Mouse (Mus musculus): ENCODE measurements at regions not wholly inside any gene's neighbourhood (a gene's known extent, or its start where the extent isn't known, plus 50 kb on each side); places are given as distances from the start of the nearest gene placed in this dataset.

GRCm38 (mm10) chr3:148186704-148187103, 803.7 kb downstream of the Adgrl2 start:
- no peak; the same call in 1 of the 2 replicates for ATAC-seq (replicated peaks; ENCODE audit: low FRiP score, low read depth)
- 33% methylated on average over 2 of the region's 2 CpGs for WGBS
- TF ChIP-seq CTCF (IDR thresholded peaks at IDR 0.05; ENCODE audit: low read depth), result no peak
- no peak overlapping the region for H3K4me3 ChIP-seq (replicated peaks; ENCODE audit: low read depth, low read length)
- no peaks in the 10 kb centered on the region for H3K27me3 ChIP-seq (ENCODE audit: insufficient read depth, low read length)
- no peak overlapping the region for H3K27ac ChIP-seq
- H3K36me3 ChIP-seq (ENCODE audit: insufficient read depth, low read length), result no peaks in the 10 kb centered on the region
- no peak overlapping the region for H3K9ac ChIP-seq (ENCODE audit: low read depth, low read length)
- peak; percentile 81 for DNase-seq (ENCODE audit: low spot score)
- no peaks in the 10 kb centered on the region for H3K9me3 ChIP-seq (replicated peaks; ENCODE audit: low read length)
- H3K4me1 ChIP-seq (replicated peaks; ENCODE audit: insufficient read depth, low read length), result no peaks in the 10 kb centered on the region
- H3K4me2 ChIP-seq (ENCODE audit: low read length), result no peak overlapping the region

- DNase-seq (ENCODE audit: low spot score) (no peak), ATAC-seq (replicated peaks; ENCODE audit: low FRiP score, low read depth) (no peak)
- Histone ChIP-seq H3K9ac (ENCODE audit: low read depth, low read length) (no peak overlapping the region), H3K36me3 (ENCODE audit: insufficient read depth, low read length) (no peaks in the 10 kb centered on the region), H3K9me3 (replicated peaks; ENCODE audit: low read length) (no peaks in the 10 kb centered on the region), H3K4me3 (replicated peaks; ENCODE audit: low read depth, low read length) (no peak overlapping the region), H3K4me1 (replicated peaks; ENCODE audit: insufficient read depth, low read length) (no peaks in the 10 kb centered on the region), H3K4me2 (ENCODE audit: low read length) (no peak overlapping the region), H3K27ac (no peak overlapping the region), H3K27me3 (ENCODE audit: insufficient read depth, low read length) (no peaks in the 10 kb centered on the region)
- 85% methylated on average over 1 of the region's 1 CpGs for WGBS
- TF ChIP-seq CTCF (IDR thresholded peaks at IDR 0.05; ENCODE audit: low read depth), result no peak
Measured at GRCm38 (mm10) chr3:148167556-148167955, 822.8 kb downstream of the Adgrl2 start.

GRCm38 (mm10) chr3:148159059-148159458, 831.3 kb downstream of the Adgrl2 start:
- ATAC-seq (replicated peaks; ENCODE audit: low FRiP score, low read depth) (no peak), DNase-seq (ENCODE audit: low spot score) (no peak)
- TF ChIP-seq CTCF (IDR thresholded peaks at IDR 0.05; ENCODE audit: low read depth), result no peak
- WGBS, result 78% methylated on average over 3 of the region's 3 CpGs
- no peak overlapping the region for H3K9ac ChIP-seq (ENCODE audit: low read depth, low read length)
- no peaks in the 10 kb centered on the region for H3K36me3 ChIP-seq (ENCODE audit: insufficient read depth, low read length)
- H3K4me1 ChIP-seq (replicated peaks; ENCODE audit: insufficient read depth, low read length), result no peaks in the 10 kb centered on the region
- H3K4me2 ChIP-seq (ENCODE audit: low read length), result no peak overlapping the region
- no peak overlapping the region for H3K27ac ChIP-seq
- H3K9me3 ChIP-seq (replicated peaks; ENCODE audit: low read length), result no peaks in the 10 kb centered on the region
- H3K4me3 ChIP-seq (replicated peaks; ENCODE audit: low read depth, low read length), result no peak overlapping the region
- no peaks in the 10 kb centered on the region for H3K27me3 ChIP-seq (ENCODE audit: insufficient read depth, low read length)

GRCm38 (mm10) chr3:148158533-148158932, 831.8 kb downstream of the Adgrl2 start:
- no peaks in the 10 kb centered on the region for H3K36me3 ChIP-seq (ENCODE audit: insufficient read depth, low read length)
- no peak overlapping the region for H3K4me2 ChIP-seq (ENCODE audit: low read length)
- 88% methylated on average over 2 of the region's 2 CpGs for WGBS
- no peak overlapping the region for H3K4me3 ChIP-seq (replicated peaks; ENCODE audit: low read depth, low read length)
- H3K27me3 ChIP-seq (ENCODE audit: insufficient read depth, low read length), result no peaks in the 10 kb centered on the region
- no peak for ATAC-seq (replicated peaks; ENCODE audit: low FRiP score, low read depth)
- no peak overlapping the region for H3K9ac ChIP-seq (ENCODE audit: low read depth, low read length)
- DNase-seq (ENCODE audit: low spot score), result no peak
- H3K4me1 ChIP-seq (replicated peaks; ENCODE audit: insufficient read depth, low read length), result no peaks in the 10 kb centered on the region
- H3K27ac ChIP-seq, result no peak overlapping the region
- TF ChIP-seq CTCF (IDR thresholded peaks at IDR 0.05; ENCODE audit: low read depth), result no peak
- H3K9me3 ChIP-seq (replicated peaks; ENCODE audit: low read length), result no peaks in the 10 kb centered on the region

GRCm38 (mm10) chr3:148143776-148144175, 846.6 kb downstream of the Adgrl2 start:
- Histone ChIP-seq H3K27me3 (ENCODE audit: insufficient read depth, low read length) (no peaks in the 10 kb centered on the region), H3K9ac (ENCODE audit: low read depth, low read length) (no peak overlapping the region), H3K4me3 (replicated peaks; ENCODE audit: low read depth, low read length) (no peak overlapping the region), H3K36me3 (ENCODE audit: insufficient read depth, low read length) (no peaks in the 10 kb centered on the region), H3K27ac (no peak overlapping the region), H3K4me2 (ENCODE audit: low read length) (no peak overlapping the region), H3K9me3 (replicated peaks; ENCODE audit: low read length) (no peaks in the 10 kb centered on the region), H3K4me1 (replicated peaks; ENCODE audit: insufficient read depth, low read length) (no peaks in the 10 kb centered on the region)
- 91% methylated on average over 2 of the region's 2 CpGs for WGBS
- DNase-seq (ENCODE audit: low spot score), result no peak
- ATAC-seq (replicated peaks; ENCODE audit: low FRiP score, low read depth), result no peak
- TF ChIP-seq CTCF (IDR thresholded peaks at IDR 0.05; ENCODE audit: low read depth), result no peak

GRCm38 (mm10) chr3:148136791-148137251, 853.5 kb downstream of the Adgrl2 start:
- no peak for TF ChIP-seq CTCF (IDR thresholded peaks at IDR 0.05; ENCODE audit: low read depth)
- Histone ChIP-seq H3K4me3 (replicated peaks; ENCODE audit: low read depth, low read length) (no peak overlapping the region), H3K9me3 (replicated peaks; ENCODE audit: low read length) (no peaks in the 10 kb centered on the region), H3K27me3 (ENCODE audit: insufficient read depth, low read length) (no peaks in the 10 kb centered on the region), H3K4me1 (replicated peaks; ENCODE audit: insufficient read depth, low read length) (no peaks in the 10 kb centered on the region), H3K27ac (no peak overlapping the region), H3K4me2 (ENCODE audit: low read length) (no peak overlapping the region), H3K36me3 (ENCODE audit: insufficient read depth, low read length) (no peaks in the 10 kb centered on the region), H3K9ac (ENCODE audit: low read depth, low read length) (no peak overlapping the region)
- WGBS, result 47% methylated on average over 3 of the region's 3 CpGs
- DNase-seq (ENCODE audit: low spot score), result no peak
- no peak for ATAC-seq (replicated peaks; ENCODE audit: low FRiP score, low read depth)

GRCm38 (mm10) chr3:148134646-148135045, 855.7 kb downstream of the Adgrl2 start:
- WGBS, result 81% methylated on average over 2 of the region's 2 CpGs

More at GRCm38 (mm10) chr3:148134646-148135045, 855.7 kb downstream of the Adgrl2 start:
- no peaks in the 10 kb centered on the region for H3K9me3 ChIP-seq (replicated peaks; ENCODE audit: low read length)
- no peak overlapping the region for H3K9ac ChIP-seq (ENCODE audit: low read depth, low read length)
- no peaks in the 10 kb centered on the region for H3K27me3 ChIP-seq (ENCODE audit: insufficient read depth, low read length)
- no peak overlapping the region for H3K27ac ChIP-seq
- no peaks in the 10 kb centered on the region for H3K4me1 ChIP-seq (replicated peaks; ENCODE audit: insufficient read depth, low read length)
- TF ChIP-seq CTCF (IDR thresholded peaks at IDR 0.05; ENCODE audit: low read depth), result no peak
- no peak overlapping the region for H3K4me3 ChIP-seq (replicated peaks; ENCODE audit: low read depth, low read length)
- DNase-seq (ENCODE audit: low spot score), result no peak
- no peaks in the 10 kb centered on the region for H3K36me3 ChIP-seq (ENCODE audit: insufficient read depth, low read length)
- ATAC-seq (replicated peaks; ENCODE audit: low FRiP score, low read depth), result no peak
- H3K4me2 ChIP-seq (ENCODE audit: low read length), result no peak overlapping the region
